Mouse (Mus musculus): ENCODE measurements at regions not wholly inside any gene's neighbourhood (a gene's known extent, or its start where the extent isn't known, plus 50 kb on each side); places are given as distances from the start of the nearest gene placed in this dataset.

GRCm38 (mm10) chr5:46005631-46006030 is 148.2 kb upstream of the Lcorl start:
- DNase-seq (ENCODE audit: low spot score): no peak
- H3K27me3 ChIP-seq (ENCODE audit: insufficient read depth, poor library complexity, severe bottlenecking): no peaks in the 10 kb centered on the region
- H3K36me3 ChIP-seq: no peaks in the 10 kb centered on the region
- H3K27ac ChIP-seq: no peak overlapping the region
- H3K4me1 ChIP-seq (replicated peaks): no peaks in the 10 kb centered on the region
- no peak overlapping the region for H3K4me3 ChIP-seq
- no peaks in the 10 kb centered on the region for H3K9me3 ChIP-seq
- WGBS: 83% methylated on average over 1 of the region's 1 CpGs

GRCm38 (mm10) chr5:46002011-46002410 is 144.6 kb upstream of the Lcorl start:
- H3K4me3 ChIP-seq: no peak overlapping the region
- H3K9me3 ChIP-seq: no peaks in the 10 kb centered on the region
- no peaks in the 10 kb centered on the region for H3K36me3 ChIP-seq
- WGBS: 84% methylated on average over 5 of the region's 5 CpGs
- no peak for DNase-seq (ENCODE audit: low spot score)
- H3K27ac ChIP-seq: no peak overlapping the region
- H3K4me1 ChIP-seq (replicated peaks): no peaks in the 10 kb centered on the region
- no peaks in the 10 kb centered on the region for H3K27me3 ChIP-seq (ENCODE audit: insufficient read depth, poor library complexity, severe bottlenecking)

GRCm38 (mm10) chr5:45957766-45958165 is 100.4 kb upstream of the Lcorl start:
- H3K4me3 ChIP-seq: no peak overlapping the region
- WGBS: 86% methylated on average over 2 of the region's 2 CpGs
- no peak for DNase-seq (ENCODE audit: low spot score)

GRCm38 (mm10) chr5:45943970-45944369 is 86.6 kb upstream of the Lcorl start:
- no peaks in the 10 kb centered on the region for H3K9me3 ChIP-seq
- no peak overlapping the region for H3K4me3 ChIP-seq
- no peaks in the 10 kb centered on the region for H3K4me1 ChIP-seq (replicated peaks)
- no peak for DNase-seq (ENCODE audit: low spot score)
- no peak overlapping the region for H3K27ac ChIP-seq
- H3K36me3 ChIP-seq: no peaks in the 10 kb centered on the region
- WGBS: 94% methylated on average over 3 of the region's 3 CpGs
- no peaks in the 10 kb centered on the region for H3K27me3 ChIP-seq (ENCODE audit: insufficient read depth, poor library complexity, severe bottlenecking)

More at GRCm38 (mm10) chr5:45957766-45958165, 100.4 kb upstream of the Lcorl start:
- no peaks in the 10 kb centered on the region for H3K4me1 ChIP-seq (replicated peaks)
- H3K27me3 ChIP-seq (ENCODE audit: insufficient read depth, poor library complexity, severe bottlenecking): no peaks in the 10 kb centered on the region
- no peaks in the 10 kb centered on the region for H3K9me3 ChIP-seq
- no peak overlapping the region for H3K27ac ChIP-seq
- H3K36me3 ChIP-seq: no peaks in the 10 kb centered on the region

- no peaks in the 10 kb centered on the region for H3K36me3 ChIP-seq
- no peak overlapping the region for H3K27ac ChIP-seq
- H3K9me3 ChIP-seq: no peaks in the 10 kb centered on the region
- no peaks in the 10 kb centered on the region for H3K27me3 ChIP-seq (ENCODE audit: insufficient read depth, poor library complexity, severe bottlenecking)
- H3K4me3 ChIP-seq: no peak overlapping the region
- 78% methylated on average over 4 of the region's 4 CpGs for WGBS
- DNase-seq (ENCODE audit: low spot score): no peak
- no peaks in the 10 kb centered on the region for H3K4me1 ChIP-seq (replicated peaks)
Measured at GRCm38 (mm10) chr5:45932970-45933369, 75.6 kb upstream of the Lcorl start.

GRCm38 (mm10) chr5:45931252-45931651 is 73.8 kb upstream of the Lcorl start:
- WGBS: 86% methylated on average over 2 of the region's 2 CpGs

GRCm38 (mm10) chr5:45925879-45926410 is 68.5 kb upstream of the Lcorl start:
- DNase-seq (ENCODE audit: low spot score): no peak
- H3K36me3 ChIP-seq: no peaks in the 10 kb centered on the region
- H3K27ac ChIP-seq: no peak overlapping the region
- no peaks in the 10 kb centered on the region for H3K4me1 ChIP-seq (replicated peaks)
- WGBS: 76% methylated on average over 9 of the region's 9 CpGs
- H3K4me3 ChIP-seq: no peak overlapping the region
- H3K27me3 ChIP-seq (ENCODE audit: insufficient read depth, poor library complexity, severe bottlenecking): no peaks in the 10 kb centered on the region
- H3K9me3 ChIP-seq: no peaks in the 10 kb centered on the region

More at GRCm38 (mm10) chr5:45931252-45931651, 73.8 kb upstream of the Lcorl start:
- Histone ChIP-seq H3K27me3 (ENCODE audit: insufficient read depth, poor library complexity, severe bottlenecking) (no peaks in the 10 kb centered on the region), H3K36me3 (no peaks in the 10 kb centered on the region), H3K9me3 (no peaks in the 10 kb centered on the region), H3K4me1 (replicated peaks) (no peaks in the 10 kb centered on the region), H3K4me3 (no peak overlapping the region), H3K27ac (no peak overlapping the region)
- no peak for DNase-seq (ENCODE audit: low spot score)

GRCm38 (mm10) chr5:45923907-45924594 is 66.6 kb upstream of the Lcorl start:
- Histone ChIP-seq H3K27ac (no peak overlapping the region), H3K4me3 (no peak overlapping the region), H3K27me3 (ENCODE audit: insufficient read depth, poor library complexity, severe bottlenecking) (no peaks in the 10 kb centered on the region), H3K4me1 (replicated peaks) (no peaks in the 10 kb centered on the region), H3K9me3 (no peaks in the 10 kb centered on the region), H3K36me3 (no peaks in the 10 kb centered on the region)
- WGBS: 94% methylated on average over 3 of the region's 3 CpGs
- DNase-seq (ENCODE audit: low spot score): no peak
